ENCODE assay signal across 20 mouse cellular contexts in genomic region chr7:69581668-69582067, GRCm38 (mm10).
DNase-seq lines count a peak whose midpoint lies in the region; ATAC-seq lines count a peak whose summit lies in the region.
"Had no signal": no experiment of that assay in that cellular context is flagged by ENCODE, and none has a peak within 500 bp of the region (broad histone marks: within the 10 kb centered on the region; RNA-seq: fewer than 3 reads in every experiment).

No protein-coding gene starts in this region.

- WGBS in forebrain, embryonic 10.5 days = 34% methylated on average over 6 of the region's 6 CpGs
- WGBS in forebrain, embryonic 16.5 days = 25% methylated on average over 6 of the region's 6 CpGs
- 28% methylated on average over 6 of the region's 6 CpGs for WGBS in midbrain, embryonic 11.5 days
- WGBS in midbrain, embryonic 16.5 days = 22% methylated on average over 6 of the region's 6 CpGs

- peaks cover 62% of the 10 kb centered on the region for H3K27me3 ChIP-seq in forebrain, embryonic 10.5 days (ENCODE audit: poor library complexity, severe bottlenecking)
- H3K27me3 ChIP-seq in forebrain, embryonic 16.5 days (replicated peaks; ENCODE audit: control insufficient read depth, insufficient read depth, low read length) = 0 out of 2 replicates have a peak, but pooled peaks cover 6% of the 10 kb centered on the region
- peaks cover 7% of the 10 kb centered on the region; the same call in 1 of the 2 replicates for H3K27me3 ChIP-seq in midbrain, embryonic 11.5 days (ENCODE audit: control insufficient read depth, insufficient read depth, low read length)
- no peaks in the 10 kb centered on the region for H3K27me3 ChIP-seq in midbrain, embryonic 16.5 days (ENCODE audit: control insufficient read depth, insufficient read depth, low read depth, low read length)
- H3K27me3 ChIP-seq: embryonic facial prominence, embryonic 13.5 days; heart, embryonic 13.5 days had no signal

- H3K9me3 ChIP-seq in forebrain, embryonic 10.5 days = no peaks in the 10 kb centered on the region
- no peaks in the 10 kb centered on the region for H3K9me3 ChIP-seq in forebrain, embryonic 16.5 days (ENCODE audit: control insufficient read depth, low read length)
- H3K9me3 ChIP-seq in midbrain, embryonic 11.5 days (ENCODE audit: control insufficient read depth, low read length) = no peaks in the 10 kb centered on the region
- H3K9me3 ChIP-seq in midbrain, embryonic 16.5 days (replicated peaks; ENCODE audit: control insufficient read depth, low read length, poor library complexity, severe bottlenecking) = no peaks in the 10 kb centered on the region
- H3K9me3 ChIP-seq: embryonic facial prominence, embryonic 13.5 days; forebrain, embryonic 13.5 days; heart, embryonic 13.5 days; hindbrain, embryonic 15.5 days had no signal

- H3K36me3 ChIP-seq in forebrain, embryonic 10.5 days (replicated peaks) = no peaks in the 10 kb centered on the region
- no peaks in the 10 kb centered on the region for H3K36me3 ChIP-seq in forebrain, embryonic 16.5 days (ENCODE audit: control insufficient read depth, insufficient read depth)
- no peaks in the 10 kb centered on the region for H3K36me3 ChIP-seq in midbrain, embryonic 11.5 days (ENCODE audit: control insufficient read depth, insufficient read depth, low read length)
- H3K36me3 ChIP-seq in midbrain, embryonic 16.5 days (ENCODE audit: control insufficient read depth, insufficient read depth, low read length) = no peaks in the 10 kb centered on the region
- H3K36me3 ChIP-seq: embryonic facial prominence, embryonic 13.5 days; heart, embryonic 13.5 days; hindbrain, embryonic 15.5 days had no signal

- peaks cover 81% of the 10 kb centered on the region for H3K4me1 ChIP-seq in forebrain, embryonic 10.5 days
- peaks cover 8% of the 10 kb centered on the region; the same call in 1 of the 2 replicates for H3K4me1 ChIP-seq in forebrain, embryonic 16.5 days (replicated peaks; ENCODE audit: control insufficient read depth, insufficient read depth, low read length)
- H3K4me1 ChIP-seq in midbrain, embryonic 11.5 days (ENCODE audit: control insufficient read depth, insufficient read depth, low read length) = peaks cover 19% of the 10 kb centered on the region
- H3K4me1 ChIP-seq in midbrain, embryonic 16.5 days (ENCODE audit: control insufficient read depth, insufficient read depth, low read length) = peaks cover 8% of the 10 kb centered on the region; the same call in 1 of the 2 replicates
- H3K4me1 ChIP-seq: heart, embryonic 13.5 days had no signal

- H3K27ac ChIP-seq in forebrain, embryonic 10.5 days = no peak overlapping the region; the same call in 1 of the 2 replicates
- H3K27ac ChIP-seq in forebrain, embryonic 16.5 days (ENCODE audit: low read length) = no peak overlapping the region
- no peak overlapping the region for H3K27ac ChIP-seq in midbrain, embryonic 11.5 days (ENCODE audit: low read depth, low read length)
- H3K27ac ChIP-seq in midbrain, embryonic 16.5 days (ENCODE audit: low read length) = no peak overlapping the region
- H3K27ac ChIP-seq: embryonic facial prominence, embryonic 13.5 days; forebrain, embryonic 13.5 days; gastrocnemius, adult 2 months; heart, embryonic 13.5 days; hindbrain, embryonic 15.5 days had no signal

- no peak overlapping the region for H3K9ac ChIP-seq in forebrain, embryonic 16.5 days (replicated peaks; ENCODE audit: low read depth, low read length)
- no peak overlapping the region for H3K9ac ChIP-seq in midbrain, embryonic 11.5 days (ENCODE audit: low read length)
- no peak overlapping the region for H3K9ac ChIP-seq in midbrain, embryonic 16.5 days (ENCODE audit: low read depth, low read length)
- H3K9ac ChIP-seq: embryonic facial prominence, embryonic 13.5 days; forebrain, embryonic 13.5 days; heart, embryonic 13.5 days; hindbrain, embryonic 15.5 days had no signal

- peak; percentile 24 for DNase-seq in forebrain, embryonic 10.5 days (ENCODE audit: extremely low spot score, low spot score)
- peak; percentile 88 for DNase-seq in midbrain, embryonic 11.5 days (ENCODE audit: low spot score, missing footprints)
- peak; percentile 55 for DNase-seq in embryo, embryonic 11 days
- DNase-seq in retina, embryonic 14.5 days (ENCODE audit: low spot score) = peak; percentile 44
- no peak for DNase-seq in B cell, adult 2 months
- no peak for DNase-seq in heart, adult 8-10 months (ENCODE audit: low spot score)
- DNase-seq: adrenal gland, postnatal 10 days; cerebellum, adult 11-12 months; cerebellum, adult 9-10 months; cerebellum, postnatal 25 days; gastrocnemius, adult 2 months; gastrocnemius, postnatal 25 days; heart, postnatal 36 days had no signal

- no peak for ATAC-seq in forebrain, embryonic 16.5 days
- no peak for ATAC-seq in midbrain, embryonic 11.5 days (ENCODE audit: low FRiP score)
- no peak for ATAC-seq in midbrain, embryonic 16.5 days
- ATAC-seq: forebrain, embryonic 13.5 days; inflammation-experienced regulatory T-cells, adult 6 months had no signal

- no peak overlapping the region for H3K4me3 ChIP-seq in forebrain, embryonic 10.5 days
- no peak overlapping the region for H3K4me3 ChIP-seq in forebrain, embryonic 16.5 days (replicated peaks; ENCODE audit: low read length)
- H3K4me3 ChIP-seq in midbrain, embryonic 11.5 days (ENCODE audit: low read depth, low read length) = no peak overlapping the region
- no peak overlapping the region for H3K4me3 ChIP-seq in midbrain, embryonic 16.5 days (ENCODE audit: low read depth, low read length)
- H3K4me3 ChIP-seq: embryonic facial prominence, embryonic 13.5 days; forebrain, embryonic 13.5 days; gastrocnemius, adult 2 months; heart, embryonic 13.5 days; hindbrain, embryonic 15.5 days had no signal

- no peak overlapping the region for H3K4me2 ChIP-seq in forebrain, embryonic 16.5 days (ENCODE audit: low read length)
- H3K4me2 ChIP-seq in midbrain, embryonic 11.5 days = no peak overlapping the region
- no peak overlapping the region for H3K4me2 ChIP-seq in midbrain, embryonic 16.5 days (ENCODE audit: low read length)
- H3K4me2 ChIP-seq: embryonic facial prominence, embryonic 13.5 days; forebrain, embryonic 13.5 days; heart, embryonic 13.5 days; hindbrain, embryonic 15.5 days had no signal

Comparison
In these comparisons a context has a peak if more than half of its experiments do, and no peak if none do; other contexts are left out.
1. DNase-seq: peak in forebrain, embryonic 10.5 days (single experiment), midbrain, embryonic 11.5 days (single experiment), embryo, embryonic 11 days (single experiment) and retina, embryonic 14.5 days (single experiment); none in B cell, adult 2 months (0 of 2) and heart, adult 8-10 months (single experiment).